Mouse (Mus musculus): ENCODE results near the gene Map6. TPM values are rescaled to one million over a fixed set of nuclear protein-coding genes. Genes with fewer than 3 reads are reported as not detected.
A peak's percentile ranks its signal among the peaks of the same experiment; 100 is the strongest.
"Not testable (repeated sequence)": the region's sequence is repeated elsewhere in the genome, so short reads cannot be mapped to it uniquely, and the experiment has no call there.

The Map6 gene
- polyA plus RNA-seq, 1 experiment from 2014 or later, result 3.0 TPM

- H3K4me1 ChIP-seq (replicated peaks), result peaks cover 68% of the 10 kb centered on the region
- peak overlapping the region; percentile 99 for H3K27ac ChIP-seq (ENCODE audit: poor library complexity, severe bottlenecking)
- H3K36me3 ChIP-seq, result no peaks in the 10 kb centered on the region
- 7% methylated on average over 9 of the region's 9 CpGs for WGBS
- peak; percentile 20; the same call in 1 of the 2 replicates for ATAC-seq (ENCODE audit: insufficient number of reproducible peaks, low FRiP score)
- no peaks in the 10 kb centered on the region for H3K9me3 ChIP-seq (replicated peaks)
- H3K4me3 ChIP-seq, result peak overlapping the region; percentile 14; the same call in 1 of the 2 replicates
- H3K27me3 ChIP-seq (replicated peaks), result no peaks in the 10 kb centered on the region
- peak overlapping the region; percentile 59 for H3K4me2 ChIP-seq
- H3K9ac ChIP-seq, result peak overlapping the region; percentile 52; the same call in 1 of the 2 replicates
These were observed 89.1 kb downstream of the Map6 start for GRCm38 (mm10) chr7:99356244-99356930.

DNA sequence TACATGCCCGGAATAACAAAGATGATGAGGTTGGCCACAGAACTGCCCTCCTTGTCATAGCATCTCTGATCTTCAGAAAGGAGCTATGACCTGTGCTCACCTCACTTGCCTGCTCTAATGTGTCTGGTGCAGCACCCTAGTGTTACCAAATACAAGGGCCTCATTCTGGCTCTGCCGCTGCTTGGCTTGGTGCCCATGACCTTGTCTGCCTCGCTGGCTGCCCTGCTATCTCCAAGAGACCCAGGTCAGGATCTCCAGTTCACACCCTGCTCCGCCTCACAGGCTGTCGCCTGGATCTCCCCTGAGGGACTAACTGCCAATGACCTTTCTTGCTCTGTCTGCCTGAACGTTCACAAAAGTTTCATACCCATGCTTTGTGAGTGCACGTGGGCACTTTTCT lies 90.0 kb downstream of the Map6 start:
- Histone ChIP-seq H3K4me2 (peak overlapping the region; percentile 59), H3K9ac (peak overlapping the region; percentile 44; the same call in 1 of the 2 replicates), H3K27ac (ENCODE audit: poor library complexity, severe bottlenecking) (peak overlapping the region; percentile 99), H3K4me1 (replicated peaks) (peaks cover 69% of the 10 kb centered on the region), H3K9me3 (replicated peaks) (no peaks in the 10 kb centered on the region), H3K36me3 (no peaks in the 10 kb centered on the region), H3K4me3 (no peak overlapping the region), H3K27me3 (replicated peaks) (no peaks in the 10 kb centered on the region)
- no peak for ATAC-seq (ENCODE audit: insufficient number of reproducible peaks, low FRiP score)
- 25% methylated on average over 7 of the region's 7 CpGs for WGBS

DNA sequence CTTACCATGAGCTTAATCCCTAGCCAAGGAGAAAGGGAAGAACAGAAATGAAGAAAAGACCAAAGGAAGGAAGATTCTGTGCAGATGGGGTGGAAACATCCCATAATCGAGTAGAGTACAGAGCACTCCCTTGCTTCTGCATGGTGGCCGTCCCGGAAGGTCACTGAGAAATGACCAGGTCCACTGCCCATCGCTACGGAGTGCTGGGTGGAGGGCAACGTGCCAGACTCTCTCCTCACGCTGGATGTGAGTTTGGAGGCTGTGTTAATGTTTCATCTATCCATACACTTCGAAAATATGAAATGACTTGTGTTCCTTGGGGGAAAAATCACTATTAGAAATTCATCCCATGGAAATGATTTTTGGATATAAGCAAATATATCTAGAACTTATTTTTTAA lies 91.1 kb downstream of the Map6 start:
- Histone ChIP-seq H3K9me3 (replicated peaks) (no peaks in the 10 kb centered on the region), H3K27me3 (replicated peaks) (no peaks in the 10 kb centered on the region), H3K4me1 (replicated peaks) (peaks cover 66% of the 10 kb centered on the region), H3K9ac (no peak overlapping the region), H3K4me3 (no peak overlapping the region), H3K36me3 (no peaks in the 10 kb centered on the region), H3K27ac (ENCODE audit: poor library complexity, severe bottlenecking) (0 out of 2 replicates have a peak overlapping the region, but pooled peaks have one; percentile 11), H3K4me2 (no peak overlapping the region)
- ATAC-seq (ENCODE audit: insufficient number of reproducible peaks, low FRiP score), result no peak
- WGBS, result 83% methylated on average over 8 of the region's 8 CpGs

- 13% methylated on average over 10 of the region's 10 CpGs for WGBS
- Histone ChIP-seq H3K9ac (peak overlapping the region; percentile 55), H3K27ac (ENCODE audit: poor library complexity, severe bottlenecking) (peak overlapping the region; percentile 90), H3K9me3 (replicated peaks) (no peaks in the 10 kb centered on the region), H3K4me1 (replicated peaks) (peaks cover 52% of the 10 kb centered on the region), H3K27me3 (replicated peaks) (no peaks in the 10 kb centered on the region), H3K36me3 (no peaks in the 10 kb centered on the region), H3K4me3 (no peak overlapping the region), H3K4me2 (peak overlapping the region; percentile 41)
- peak; percentile 90 for ATAC-seq (ENCODE audit: insufficient number of reproducible peaks, low FRiP score)
These were observed 93.0 kb downstream of the Map6 start for GRCm38 (mm10) chr7:99360021-99360802.

DNA sequence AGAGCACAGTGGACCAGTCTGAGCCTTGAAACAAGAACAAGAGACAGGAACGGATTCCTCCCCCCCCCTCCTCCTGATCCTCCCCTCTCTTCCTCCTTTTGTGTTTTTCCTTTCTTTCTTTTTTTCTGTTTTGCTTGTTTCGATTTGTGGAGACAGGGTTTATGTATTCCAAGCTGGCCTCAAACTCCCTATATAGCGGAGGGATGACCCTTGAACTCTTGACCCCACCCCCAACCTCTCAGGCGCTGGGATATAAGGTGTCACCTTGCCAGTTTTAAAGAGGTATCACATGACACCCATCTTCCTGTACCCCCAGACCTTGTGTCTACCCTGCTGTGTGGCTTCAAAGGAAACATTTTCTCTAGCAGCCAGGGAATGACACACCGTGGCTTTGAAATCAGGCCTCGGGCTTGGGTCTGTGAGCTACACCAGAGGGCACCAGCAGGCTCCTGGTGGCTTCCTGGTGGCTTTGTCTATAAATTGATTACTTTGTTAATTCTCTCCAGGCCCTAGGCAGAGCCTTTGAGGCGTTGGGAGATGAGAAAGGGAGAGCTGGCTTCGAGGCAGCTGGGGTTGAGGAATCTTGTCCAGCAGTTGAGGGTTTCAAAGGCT lies 93.7 kb downstream of the Map6 start:
- Histone ChIP-seq H3K4me1 (replicated peaks) (peaks cover 47% of the 10 kb centered on the region), H3K4me3 (no peak overlapping the region), H3K27me3 (replicated peaks) (no peaks in the 10 kb centered on the region), H3K36me3 (no peaks in the 10 kb centered on the region), H3K4me2 (peak overlapping the region; percentile 41), H3K27ac (ENCODE audit: poor library complexity, severe bottlenecking) (peak overlapping the region; percentile 90), H3K9ac (peak overlapping the region; percentile 55), H3K9me3 (replicated peaks) (no peaks in the 10 kb centered on the region)
- ATAC-seq (ENCODE audit: insufficient number of reproducible peaks, low FRiP score), result no peak
- 29% methylated on average over 8 of the region's 8 CpGs for WGBS

GRCm38 (mm10) chr7:99362137-99362536 lies 94.9 kb downstream of the Map6 start:
- Histone ChIP-seq H3K9ac (no peak overlapping the region), H3K27me3 (replicated peaks) (peaks cover 4% of the 10 kb centered on the region; the same call in 1 of the 2 replicates), H3K9me3 (replicated peaks) (no peaks in the 10 kb centered on the region), H3K4me2 (no peak overlapping the region), H3K27ac (ENCODE audit: poor library complexity, severe bottlenecking) (no peak overlapping the region), H3K4me3 (no peak overlapping the region), H3K36me3 (no peaks in the 10 kb centered on the region), H3K4me1 (replicated peaks) (peaks cover 35% of the 10 kb centered on the region)
- no peak for ATAC-seq (ENCODE audit: insufficient number of reproducible peaks, low FRiP score)
- 93% methylated on average over 2 of the region's 2 CpGs for whole genome bisulfite sequencing

GRCm38 (mm10) chr7:99365069-99365468 lies 97.8 kb downstream of the Map6 start:
- Histone ChIP-seq H3K4me3 (no peak overlapping the region), H3K4me1 (replicated peaks) (peaks cover 17% of the 10 kb centered on the region), H3K36me3 (no peaks in the 10 kb centered on the region), H3K9ac (no peak overlapping the region), H3K27ac (ENCODE audit: poor library complexity, severe bottlenecking) (no peak overlapping the region), H3K4me2 (no peak overlapping the region), H3K27me3 (replicated peaks) (peaks cover 4% of the 10 kb centered on the region; the same call in 1 of the 2 replicates), H3K9me3 (replicated peaks) (no peaks in the 10 kb centered on the region)
- no peak for ATAC-seq (ENCODE audit: insufficient number of reproducible peaks, low FRiP score)
- WGBS, result 0% methylated on average over 5 of the region's 5 CpGs

GRCm38 (mm10) chr7:99366716-99367115 lies 99.5 kb downstream of the Map6 start:
- ATAC-seq (ENCODE audit: insufficient number of reproducible peaks, low FRiP score), result no peak
- Histone ChIP-seq H3K9me3 (replicated peaks) (no peaks in the 10 kb centered on the region), H3K4me1 (replicated peaks) (0 out of 2 replicates have a peak, but pooled peaks cover 3% of the 10 kb centered on the region), H3K9ac (0 out of 2 replicates have a peak overlapping the region, but pooled peaks have one; percentile 2), H3K4me3 (no peak overlapping the region), H3K36me3 (no peaks in the 10 kb centered on the region), H3K4me2 (no peak overlapping the region), H3K27ac (ENCODE audit: poor library complexity, severe bottlenecking) (no peak overlapping the region), H3K27me3 (replicated peaks) (peaks cover 10% of the 10 kb centered on the region; the same call in 1 of the 2 replicates)
- 70% methylated on average over 6 of the region's 6 CpGs for WGBS

DNA sequence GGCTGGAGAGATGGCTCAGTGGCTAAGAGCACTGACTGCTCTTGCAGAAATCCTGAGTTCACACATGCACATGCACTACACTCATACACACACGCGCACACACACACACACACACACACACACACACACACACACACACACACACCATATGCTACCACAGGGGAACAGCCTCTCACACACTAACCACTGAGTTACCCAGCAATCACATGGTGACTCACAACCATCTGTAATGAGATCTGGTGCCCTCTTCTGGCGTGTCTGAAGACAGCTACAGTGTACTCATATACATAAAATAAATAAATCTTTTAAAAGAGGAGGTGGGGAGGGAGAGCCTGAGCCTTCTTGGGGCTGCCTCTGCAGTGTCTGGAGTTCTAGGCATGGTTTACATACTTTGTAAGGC lies 107.1 kb downstream of the Map6 start:
- WGBS, result 39% methylated on average over 3 of the region's 3 CpGs

GRCm38 (mm10) chr7:99375455-99375854 lies 108.2 kb downstream of the Map6 start:
- H3K27ac ChIP-seq (ENCODE audit: poor library complexity, severe bottlenecking), result no peak overlapping the region
- no peak overlapping the region for H3K9ac ChIP-seq
- no peaks in the 10 kb centered on the region; the same call in 1 of the 2 replicates for H3K9me3 ChIP-seq (replicated peaks)
- H3K4me3 ChIP-seq, result no peak overlapping the region
- ATAC-seq (ENCODE audit: insufficient number of reproducible peaks, low FRiP score), result no peak
- H3K36me3 ChIP-seq, result no peaks in the 10 kb centered on the region
- 4% methylated on average over 4 of the region's 4 CpGs for WGBS
- H3K4me2 ChIP-seq, result no peak overlapping the region
- peaks cover 8% of the 10 kb centered on the region; the same call in 1 of the 2 replicates for H3K27me3 ChIP-seq (replicated peaks)
- peaks cover 22% of the 10 kb centered on the region for H3K4me1 ChIP-seq (replicated peaks)

More for the DNA sequence above, 107.1 kb downstream of the Map6 start:
- H3K27ac ChIP-seq (ENCODE audit: poor library complexity, severe bottlenecking); H3K4me3 ChIP-seq; H3K36me3 ChIP-seq; H3K27me3 ChIP-seq (replicated peaks); H3K4me2 ChIP-seq; H3K9ac ChIP-seq; ATAC-seq (ENCODE audit: insufficient number of reproducible peaks, low FRiP score); H3K9me3 ChIP-seq (replicated peaks): not testable (repeated sequence)
- peaks cover 13% of the 10 kb centered on the region for H3K4me1 ChIP-seq (replicated peaks)

DNA sequence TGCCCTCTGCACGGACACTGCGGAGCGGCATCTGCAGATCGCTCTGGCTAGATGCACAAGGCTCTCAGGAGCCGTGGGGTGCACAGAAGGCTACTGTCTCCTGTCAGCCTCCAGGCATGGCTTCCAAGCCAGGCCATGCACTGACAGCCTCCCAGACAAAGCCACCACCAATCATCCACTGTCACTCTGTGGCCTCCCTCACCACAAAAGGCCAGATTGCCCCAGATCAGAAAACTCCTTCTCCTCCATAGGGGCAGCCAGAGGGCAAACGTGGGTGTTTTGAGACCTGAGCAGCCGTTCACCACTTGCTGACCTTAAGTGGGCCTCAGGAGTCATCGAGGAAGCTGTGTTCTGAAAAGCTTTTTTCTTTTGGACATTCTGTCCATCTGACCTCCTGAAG lies 111.6 kb downstream of the Map6 start:
- H3K4me1 ChIP-seq (replicated peaks), result peaks cover 38% of the 10 kb centered on the region
- peak overlapping the region; percentile 20; the same call in 1 of the 2 replicates for H3K4me2 ChIP-seq
- H3K27me3 ChIP-seq (replicated peaks), result no peaks in the 10 kb centered on the region
- H3K4me3 ChIP-seq, result no peak overlapping the region
- no peak overlapping the region for H3K27ac ChIP-seq (ENCODE audit: poor library complexity, severe bottlenecking)
- H3K9me3 ChIP-seq (replicated peaks), result no peaks in the 10 kb centered on the region; the same call in 1 of the 2 replicates
- WGBS, result 55% methylated on average over 8 of the region's 8 CpGs
- H3K36me3 ChIP-seq, result no peaks in the 10 kb centered on the region
- no peak for ATAC-seq (ENCODE audit: insufficient number of reproducible peaks, low FRiP score)
- H3K9ac ChIP-seq, result no peak overlapping the region

Measured in heart, embryonic 12.5 days (tissue).